Mouse (Mus musculus) liver, postnatal 0 days (tissue): ENCODE measurements around the gene Stard3. TPM values are rescaled to one million over a fixed set of nuclear protein-coding genes. Genes with fewer than 3 reads are reported as not detected.

ENCODE experiments used
- ATAC-seq: fragments of 200-750 bp; cut with Nextera tagmentation; 2 replicates; pipeline ENCODE4 v1.8.0; 2017; ENCODE audit warnings: mild to moderate bottlenecking, moderate library complexity
- DNase-seq: peaks from one replicate; pipeline ENCODE4 v3.0.0-alpha.2; 2016
- H3K27ac ChIP-seq: fragments of 300-500 bp; sonication (generic); 2 replicates; pipeline ENCODE4 v1.5.1; 2014; ENCODE audit warnings: antibody characterized with exemption, moderate library complexity, mild to moderate bottlenecking, low read depth
- H3K27me3 ChIP-seq: fragments of 300-500 bp; sonication (generic); 2 replicates; pipeline ENCODE4 v1.6.1; 2014; ENCODE audit warnings: low read length, control low read depth, mixed read lengths; ENCODE audit not compliant: insufficient read depth
- H3K36me3 ChIP-seq: fragments of 300-500 bp; sonication (generic); replicated peaks from 2 replicates; pipeline ENCODE4 v1.6.1; 2014; ENCODE audit warnings: mild to moderate bottlenecking, control low read depth, low read length, moderate library complexity, mixed read lengths; ENCODE audit not compliant: insufficient read depth
- H3K4me1 ChIP-seq: fragments of 300-500 bp; sonication (generic); 2 replicates; pipeline ENCODE4 v1.6.1; 2014; ENCODE audit warnings: antibody characterized with exemption, mild to moderate bottlenecking, control low read depth; ENCODE audit not compliant: insufficient read depth
- H3K4me2 ChIP-seq: fragments of 300-500 bp; sonication (generic); 2 replicates; pipeline ENCODE4 v1.6.1; 2014; ENCODE audit warnings: low read depth, mild to moderate bottlenecking, low read length, moderate library complexity, mixed read lengths
- H3K4me3 ChIP-seq: fragments of 300-500 bp; sonication (generic); 2 replicates; pipeline ENCODE4 v1.5.1; 2014; ENCODE audit warnings: low read depth, low read length
- H3K9ac ChIP-seq: fragments of 300-500 bp; sonication (generic); replicated peaks from 2 replicates; pipeline ENCODE4 v1.6.1; 2014; ENCODE audit warnings: mild to moderate bottlenecking, moderate library complexity
- H3K9me3 ChIP-seq: fragments of 300-500 bp; sonication (generic); 2 replicates; pipeline ENCODE4 v1.6.1; 2016; ENCODE audit warnings: mild to moderate bottlenecking, control low read depth, low read length, mixed read lengths
- CTCF ChIP-seq: sonication (generic); IDR thresholded peaks from 2 replicates; pipeline ENCODE4 v1.5.1; 2016; ENCODE audit warnings: antibody characterized with exemption, low read depth
- EP300 ChIP-seq: IDR thresholded peaks from 2 replicates; pipeline ENCODE4 v1.6.1; 2016; ENCODE audit warnings: antibody characterized with exemption, low read depth, mild to moderate bottlenecking
- WGBS: fragments of 180-500 bp; shearing (Covaris S2); extraction: QIAGEN DNeasy Blood & Tissue Kit; methylation state at CpG from one replicate; pipeline ENCODE4 v1.1.7; 2014; ENCODE audit not compliant: insufficient replicate concordance; 5-methylcytosine and 5-hydroxymethylcytosine counted together
- polyA plus RNA-seq: library from polyadenylated mRNA; unstranded; fragments of >200 nt; fragmentation: Nextera tagmentation; extraction: Ambion mirVana; gene quantifications from 2 replicates; pipeline ENCODE4 v1.2.1, GENCODE M21; 2015

The Stard3 gene
- polyA plus RNA-seq, 1 experiment from 2014 or later = 15.4 TPM

DNA sequence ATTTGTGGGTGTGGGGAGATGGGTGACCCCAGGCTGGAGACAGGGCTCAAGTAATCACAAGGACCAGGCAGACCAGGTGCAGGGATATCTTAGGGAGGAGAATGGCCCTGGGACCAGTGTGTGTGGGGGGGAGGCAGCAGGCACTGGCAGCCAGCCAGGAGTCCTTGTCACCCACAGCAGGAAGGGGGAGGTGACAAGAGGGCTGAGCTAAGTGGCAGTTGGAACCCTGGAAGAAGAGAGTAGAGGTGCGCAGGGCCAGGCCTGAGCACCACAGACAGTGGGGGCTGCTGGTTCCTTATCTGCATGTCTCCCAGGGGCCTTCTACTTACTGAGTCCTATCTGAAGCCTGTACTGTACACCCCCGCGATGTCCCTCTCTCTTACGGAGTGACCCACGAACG is 35.1 kb downstream of the Stard3 start:
- Histone ChIP-seq H3K27ac (peak overlapping the region; percentile 84), H3K9me3 (no peaks in the 10 kb centered on the region), H3K9ac (peak overlapping the region; percentile 54), H3K4me1 (peaks cover 36% of the 10 kb centered on the region), H3K36me3 (no peaks in the 10 kb centered on the region), H3K27me3 (peaks cover 6% of the 10 kb centered on the region; the same call in 1 of the 2 replicates), H3K4me2 (peak overlapping the region; percentile 59), H3K4me3 (no peak overlapping the region)
- WGBS = 25% methylated on average over 6 of the region's 6 CpGs
- DNase-seq (peak; percentile 80), ATAC-seq (peak; percentile 74)
- peak; percentile 43; the same call in 1 of the 2 replicates for TF ChIP-seq EP300
- no peak for TF ChIP-seq CTCF

DNA sequence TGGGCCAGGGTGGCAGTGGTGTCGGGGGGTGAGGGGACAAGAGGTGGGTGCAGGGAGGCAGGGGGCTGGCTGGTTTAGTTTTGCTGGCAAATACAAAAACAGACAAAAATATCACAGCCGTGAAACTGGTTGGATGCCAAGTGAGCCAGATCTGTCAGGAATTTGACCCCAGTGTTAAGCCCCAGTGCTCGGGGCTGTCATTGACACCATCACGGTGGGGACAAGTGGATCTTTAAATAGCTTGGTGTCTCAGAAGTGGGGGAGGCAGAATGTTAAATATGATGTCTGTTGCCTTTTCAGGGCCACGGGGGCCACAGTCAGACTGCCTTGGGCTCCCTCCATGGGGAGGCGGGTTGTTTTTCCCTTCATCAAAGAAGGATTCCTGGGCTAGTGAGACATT is 36.1 kb downstream of the Stard3 start:
- H3K36me3 ChIP-seq = no peaks in the 10 kb centered on the region
- peak overlapping the region; percentile 26; the same call in 1 of the 2 replicates for H3K4me2 ChIP-seq
- TF ChIP-seq CTCF (no peak), EP300 (no peak)
- 0 out of 2 replicates have a peak, but pooled peaks cover 4% of the 10 kb centered on the region for H3K27me3 ChIP-seq
- H3K27ac ChIP-seq = peak overlapping the region; percentile 84
- no peaks in the 10 kb centered on the region for H3K9me3 ChIP-seq
- H3K9ac ChIP-seq = peak overlapping the region; percentile 34
- 59% methylated on average over 6 of the region's 6 CpGs for WGBS
- peak; percentile 15 for DNase-seq
- no peak for ATAC-seq
- peaks cover 36% of the 10 kb centered on the region for H3K4me1 ChIP-seq
- H3K4me3 ChIP-seq = no peak overlapping the region

DNA sequence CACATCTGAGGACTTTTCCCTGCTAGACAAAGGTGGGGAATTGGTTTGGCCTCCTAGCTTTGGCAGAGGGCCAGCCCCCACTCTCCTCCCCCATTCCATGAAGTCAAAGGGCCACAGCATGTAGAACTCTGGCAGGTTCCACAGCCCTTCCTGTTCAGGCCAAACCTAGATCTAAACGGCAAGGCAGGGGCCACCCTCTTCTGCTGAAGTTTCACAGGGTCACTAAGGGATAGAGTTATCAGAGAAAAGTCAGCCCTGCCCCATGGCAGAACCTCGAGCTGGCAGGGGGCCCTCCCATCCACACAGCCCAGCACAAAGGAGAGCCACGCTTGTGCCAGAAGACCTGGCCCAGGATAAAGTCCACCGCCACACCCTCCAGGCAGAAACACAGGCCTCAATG is 36.9 kb downstream of the Stard3 start:
- no peak overlapping the region for H3K9ac ChIP-seq
- TF ChIP-seq CTCF = no peak
- no peak for TF ChIP-seq EP300
- H3K27me3 ChIP-seq = 0 out of 2 replicates have a peak, but pooled peaks cover 2% of the 10 kb centered on the region
- ATAC-seq (peak; percentile 49), DNase-seq (peak; percentile 71)
- no peak overlapping the region for H3K4me3 ChIP-seq
- WGBS = 41% methylated on average over 4 of the region's 4 CpGs
- H3K9me3 ChIP-seq = no peaks in the 10 kb centered on the region
- H3K4me1 ChIP-seq = peaks cover 42% of the 10 kb centered on the region
- peak overlapping the region; percentile 84 for H3K27ac ChIP-seq
- H3K36me3 ChIP-seq = no peaks in the 10 kb centered on the region
- no peak overlapping the region for H3K4me2 ChIP-seq

DNA sequence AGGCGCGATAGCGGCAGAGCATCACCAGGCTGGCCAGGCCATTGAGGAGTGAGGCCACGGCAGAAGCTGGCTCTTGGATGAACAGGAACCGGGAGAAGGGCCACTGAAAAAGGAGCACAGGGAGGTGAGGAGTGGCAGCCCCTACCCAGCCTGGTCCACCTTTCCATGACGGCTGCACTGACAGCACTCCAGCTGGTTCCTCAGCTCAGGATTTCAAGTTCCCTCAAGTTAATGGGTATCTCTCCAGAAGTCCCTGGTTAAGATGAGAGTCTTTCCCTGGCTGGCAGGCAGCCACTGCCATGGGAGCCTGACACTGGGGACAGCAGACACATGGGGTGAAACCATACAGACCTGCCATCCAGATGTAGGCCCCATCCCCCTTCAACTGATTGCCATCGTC is 39.8 kb downstream of the Stard3 start:
- no peak for DNase-seq
- ATAC-seq = no peak
- Histone ChIP-seq H3K9me3 (no peaks in the 10 kb centered on the region), H3K9ac (no peak overlapping the region), H3K27me3 (no peaks in the 10 kb centered on the region), H3K27ac (no peak overlapping the region), H3K4me2 (no peak overlapping the region), H3K4me3 (no peak overlapping the region), H3K4me1 (peaks cover 37% of the 10 kb centered on the region), H3K36me3 (no peaks in the 10 kb centered on the region)
- TF ChIP-seq CTCF (no peak), EP300 (no peak)
- WGBS = 88% methylated on average over 7 of the region's 7 CpGs

DNA sequence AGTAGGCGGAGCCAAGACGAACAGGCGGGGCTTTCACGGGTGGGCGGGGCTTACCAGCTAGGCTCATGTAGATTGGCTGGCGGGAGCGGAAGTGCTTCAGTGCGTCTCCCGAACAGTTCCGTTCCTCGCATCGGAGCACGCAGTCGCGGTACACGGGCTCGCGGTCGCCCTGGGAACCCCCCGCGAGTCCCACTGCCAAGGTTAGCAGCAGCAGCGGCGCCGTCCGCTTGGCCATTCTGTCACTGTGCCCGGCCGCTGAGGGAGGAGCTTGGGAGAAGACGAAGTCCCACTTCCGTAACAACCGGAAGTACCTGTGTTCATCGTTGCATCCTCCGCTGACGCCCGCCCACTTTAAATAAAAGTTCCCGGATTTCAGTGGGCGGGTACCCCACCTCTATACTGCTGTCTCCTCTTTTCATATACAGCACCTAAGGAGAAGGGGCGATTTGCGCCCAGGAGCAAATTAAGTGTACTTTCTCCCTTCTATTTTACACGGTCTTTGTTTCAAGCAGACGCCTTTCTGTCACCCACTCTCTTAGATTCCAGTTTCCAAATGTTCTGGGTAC is 42.1 kb downstream of the Stard3 start, which contains the start of gene Pgap3:
Pgap3 (minus strand) TSS at position 330 of the 566 bp plus-strand sequence.
- H3K27ac ChIP-seq = peak within 1 kb of the TSS; percentile 99
- peak within 1 kb of the TSS; percentile 80 for H3K4me2 ChIP-seq
- H3K4me3 ChIP-seq = peak within 1 kb of the TSS; percentile 77
- TF ChIP-seq EP300 (no peak), CTCF (no peak)
- under 1% methylated on average over 40 of the region's 40 CpGs for WGBS
- H3K36me3 ChIP-seq = no peaks in the 10 kb centered on the region
- no peaks in the 10 kb centered on the region for H3K27me3 ChIP-seq
- H3K4me1 ChIP-seq = peaks cover 14% of the 10 kb centered on the region
- ATAC-seq (peak; percentile 93), DNase-seq (peak; percentile 92)
- peak within 1 kb of the TSS; percentile 83 for H3K9ac ChIP-seq
- H3K9me3 ChIP-seq = no peaks in the 10 kb centered on the region

DNA sequence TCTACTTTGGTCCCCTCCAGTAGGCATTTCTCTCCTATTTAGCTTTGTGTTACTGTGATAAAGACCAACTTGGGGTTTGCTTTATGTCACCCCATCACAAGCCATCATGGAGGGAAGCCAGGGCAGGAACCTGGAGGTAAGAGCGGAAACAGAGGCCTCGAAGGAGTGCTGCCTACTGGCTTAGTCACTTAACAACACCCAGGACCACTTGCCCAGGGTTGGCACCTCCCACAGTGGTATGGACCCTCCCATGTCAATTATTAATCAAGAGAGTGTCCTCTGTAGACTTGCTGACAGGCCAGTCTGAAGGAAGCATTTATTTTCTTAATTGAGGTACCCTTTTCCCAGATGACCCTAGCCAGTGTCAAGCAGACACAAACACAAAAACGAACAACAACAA is 42.6 kb downstream of the Stard3 start:
- Histone ChIP-seq H3K9ac (peak overlapping the region; percentile 83), H3K4me1 (peaks cover 12% of the 10 kb centered on the region; the same call in 1 of the 2 replicates), H3K27me3 (no peaks in the 10 kb centered on the region), H3K9me3 (no peaks in the 10 kb centered on the region), H3K4me2 (peak overlapping the region; percentile 80), H3K36me3 (no peaks in the 10 kb centered on the region), H3K27ac (peak overlapping the region; percentile 99), H3K4me3 (peak overlapping the region; percentile 77)
- no peak for TF ChIP-seq CTCF
- TF ChIP-seq EP300 = no peak
- WGBS = 49% methylated on average over 3 of the region's 3 CpGs
- ATAC-seq (peak; percentile 22; the same call in 1 of the 2 replicates), DNase-seq (no peak)
